Mouse (Mus musculus) liver, adult (tissue): ENCODE measurements at regions not wholly inside any gene's neighbourhood (a gene's known extent, or its start where the extent isn't known, plus 50 kb on each side); places are given as distances from the start of the nearest gene placed in this dataset.

ENCODE experiments used
- GATA4 ChIP-seq: IDR thresholded peaks from 2 replicates; pipeline ENCODE4 v1.6.1; 2014; ENCODE audit warnings: mild to moderate bottlenecking, low read length; ENCODE audit not compliant: insufficient replicate concordance

DNA sequence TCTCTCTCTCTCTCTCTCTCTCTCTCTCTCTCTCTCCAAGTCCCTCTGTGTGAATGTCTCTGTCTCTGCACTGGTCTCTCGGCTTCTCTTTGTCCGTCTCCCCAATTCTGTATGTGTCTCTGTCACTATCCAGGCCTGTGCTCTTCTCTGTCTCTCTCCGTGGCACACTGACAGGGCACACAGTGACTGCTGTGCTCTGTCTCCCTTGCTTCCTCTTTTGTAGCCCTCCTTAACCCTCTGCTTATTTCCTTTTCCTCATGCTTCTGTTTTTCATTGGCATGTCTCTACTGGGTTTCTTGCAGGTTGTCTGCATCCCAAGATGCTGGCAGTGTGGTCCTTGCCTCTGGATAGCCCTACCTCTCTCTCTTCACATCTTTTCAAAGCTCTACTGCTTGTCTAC is 229.0 kb upstream of the Id2 start:
- TF ChIP-seq GATA4: no peak

DNA sequence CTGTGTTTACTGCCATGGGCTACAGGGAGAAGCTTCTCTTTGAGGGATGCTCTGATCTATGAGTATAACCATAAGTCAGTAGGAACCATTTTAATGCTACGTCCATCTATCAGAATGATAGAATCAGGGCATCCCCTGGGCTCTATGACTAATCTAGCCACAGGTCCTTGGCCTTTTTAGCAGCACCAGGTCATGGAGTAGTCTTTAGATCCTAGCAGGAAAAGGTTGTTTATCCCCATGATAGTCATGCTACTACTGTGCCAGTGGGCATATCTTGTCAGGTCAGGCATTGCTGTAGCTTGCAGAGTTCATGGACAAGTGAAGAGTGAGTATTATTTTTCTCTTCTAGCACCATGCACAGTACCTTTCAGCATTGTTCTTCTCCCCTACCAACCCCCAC is 226.2 kb upstream of the Id2 start:
- TF ChIP-seq GATA4: no peak

DNA sequence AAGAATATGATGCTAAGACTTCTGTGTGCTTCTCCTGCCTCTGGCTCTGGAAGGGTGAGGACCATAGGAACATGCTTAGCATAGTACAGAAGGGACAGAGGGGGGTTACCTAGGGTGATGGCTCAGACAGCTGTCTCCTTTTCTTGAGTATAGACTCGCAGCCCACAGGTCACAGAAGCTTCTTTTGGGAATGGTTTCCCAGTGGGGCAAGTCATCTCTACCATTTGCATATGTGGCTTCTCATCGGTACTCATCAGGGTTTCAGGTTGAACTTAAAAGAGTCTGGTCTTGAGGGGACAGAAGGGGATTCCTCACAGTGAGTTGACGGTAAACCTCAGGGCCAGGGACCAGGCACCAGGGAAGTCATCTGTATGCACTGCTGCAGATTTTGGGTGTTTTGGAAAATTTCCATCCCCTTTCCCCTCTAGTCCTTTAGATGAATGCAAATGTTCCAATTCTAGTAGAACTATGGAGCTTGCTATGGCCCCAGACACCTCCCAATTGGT is 223.4 kb upstream of the Id2 start:
- no peak for TF ChIP-seq GATA4

DNA sequence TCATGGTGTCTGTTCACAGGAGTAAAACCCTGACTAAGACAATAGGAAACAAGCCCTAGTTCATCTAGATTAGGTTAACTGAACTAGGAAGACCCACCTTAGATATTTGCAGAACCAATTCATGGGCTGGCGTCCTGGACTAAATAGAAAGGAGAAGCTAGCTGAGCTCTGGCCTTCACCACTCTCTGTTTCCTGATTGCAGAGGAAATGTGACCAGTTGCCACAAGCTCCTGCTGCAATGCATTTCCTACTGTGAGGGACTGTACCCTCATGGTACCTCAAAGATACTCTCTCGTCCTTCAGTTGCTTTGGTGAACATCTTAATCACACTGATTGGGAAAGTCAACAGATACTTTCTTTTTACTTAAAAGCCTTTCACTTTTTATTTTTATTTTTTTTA is 222.9 kb upstream of the Id2 start:
- no peak for TF ChIP-seq GATA4

DNA sequence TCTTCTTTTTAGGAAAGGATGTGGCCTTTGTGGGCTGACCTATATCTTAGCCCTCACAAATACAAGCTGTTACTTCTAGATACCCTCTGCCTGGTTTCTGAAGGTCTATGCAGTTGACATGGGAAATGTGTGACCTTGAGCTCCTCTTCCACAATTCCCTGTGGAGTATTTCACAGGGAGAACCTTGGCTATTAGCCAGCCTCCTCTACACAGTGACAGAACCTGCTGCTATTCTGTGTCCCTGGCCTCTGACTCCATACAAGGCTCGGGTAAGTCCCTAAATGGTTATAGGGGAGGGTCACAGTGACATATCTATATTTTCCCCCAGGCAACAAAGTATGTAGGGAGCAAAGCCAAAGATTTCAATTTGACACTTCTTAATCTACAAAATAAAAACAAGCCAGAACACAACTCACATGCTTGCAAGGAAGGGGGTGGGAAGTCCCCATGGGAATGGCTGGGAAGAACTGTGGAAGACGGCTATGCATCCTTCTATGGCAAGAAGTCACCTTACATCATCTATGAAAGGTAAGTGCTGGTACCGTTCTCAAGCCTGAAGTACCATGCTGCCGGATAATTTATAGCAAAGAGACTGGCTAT is 221.2 kb upstream of the Id2 start:
- TF ChIP-seq GATA4: no peak

DNA sequence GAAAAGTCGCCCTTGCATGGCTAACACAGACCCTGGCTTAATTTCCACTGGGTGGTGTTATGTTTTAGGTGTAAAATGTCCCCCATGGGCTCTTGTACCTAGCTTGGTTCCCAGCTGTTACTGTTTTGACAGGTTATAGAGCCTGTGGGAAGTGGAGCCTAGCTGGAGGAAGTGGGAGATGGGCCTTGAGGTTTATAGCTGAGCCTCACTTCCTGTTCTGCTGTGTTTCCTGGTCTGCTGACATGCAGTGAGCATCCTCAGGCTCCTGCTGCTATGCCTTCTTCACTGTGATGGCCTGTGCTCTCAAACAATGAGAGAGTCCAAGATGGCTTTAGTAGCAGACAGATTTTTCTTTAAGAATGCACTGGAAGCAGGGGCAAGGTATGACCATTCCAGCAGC is 219.0 kb upstream of the Id2 start:
- TF ChIP-seq GATA4: no peak

DNA sequence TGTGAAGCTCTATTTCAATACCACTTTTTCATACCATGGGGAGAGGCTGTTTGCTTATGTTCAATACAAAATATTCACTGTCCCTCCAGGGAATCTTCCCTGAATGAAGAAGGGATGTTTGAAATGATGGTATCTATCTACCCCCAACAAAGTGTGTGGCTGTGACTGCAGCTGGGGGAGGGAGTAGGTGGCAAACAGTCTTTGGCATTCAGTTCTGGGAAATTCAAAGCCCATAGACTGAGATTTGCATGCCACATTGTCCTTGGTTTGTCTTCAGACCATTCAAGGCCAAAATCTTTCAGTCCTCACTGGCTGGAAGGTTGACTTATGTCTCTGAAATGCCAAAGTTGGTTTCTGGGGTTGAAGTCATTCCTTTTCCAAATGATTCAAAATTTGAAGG is 216.3 kb upstream of the Id2 start:
- TF ChIP-seq GATA4: no peak

DNA sequence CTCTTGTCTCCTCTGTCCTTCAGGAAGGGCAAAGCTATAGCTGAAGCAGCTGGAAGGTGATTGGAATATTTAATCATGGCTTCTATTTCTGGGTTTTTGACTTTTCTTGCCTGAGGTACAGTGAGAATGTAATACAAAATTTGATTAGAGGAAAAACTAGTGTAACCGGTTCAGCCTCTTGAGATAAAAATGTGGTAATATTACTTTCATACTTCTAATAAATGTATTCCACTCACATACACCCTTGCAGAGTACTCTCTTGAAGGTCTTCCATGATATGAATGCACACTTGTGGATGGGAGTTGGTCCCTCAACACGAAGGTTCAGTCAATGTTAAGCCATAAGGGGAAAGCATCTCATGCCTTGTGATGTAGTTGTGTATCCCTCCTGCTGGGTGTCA is 215.4 kb upstream of the Id2 start:
- no peak for TF ChIP-seq GATA4

DNA sequence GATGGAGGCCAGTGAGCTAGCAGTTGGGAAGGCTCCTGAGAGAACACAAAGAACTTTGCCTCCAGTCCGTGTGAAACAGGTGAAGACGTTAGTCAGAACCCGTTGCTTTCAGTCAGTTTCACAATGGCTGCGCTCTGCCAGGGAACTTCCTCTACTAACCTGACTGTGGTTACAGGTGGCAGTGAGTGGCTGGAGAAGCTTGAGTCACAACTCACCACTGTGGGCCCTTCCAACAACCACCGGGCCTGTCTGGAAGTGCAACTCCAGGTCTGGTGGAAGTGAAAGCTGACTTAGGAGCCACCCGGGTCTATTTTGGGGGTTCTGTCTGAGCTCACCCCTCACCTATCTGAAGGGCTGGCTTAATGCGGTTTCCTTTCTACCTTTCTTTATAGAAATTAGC is 214.8 kb upstream of the Id2 start:
- no peak for TF ChIP-seq GATA4

DNA sequence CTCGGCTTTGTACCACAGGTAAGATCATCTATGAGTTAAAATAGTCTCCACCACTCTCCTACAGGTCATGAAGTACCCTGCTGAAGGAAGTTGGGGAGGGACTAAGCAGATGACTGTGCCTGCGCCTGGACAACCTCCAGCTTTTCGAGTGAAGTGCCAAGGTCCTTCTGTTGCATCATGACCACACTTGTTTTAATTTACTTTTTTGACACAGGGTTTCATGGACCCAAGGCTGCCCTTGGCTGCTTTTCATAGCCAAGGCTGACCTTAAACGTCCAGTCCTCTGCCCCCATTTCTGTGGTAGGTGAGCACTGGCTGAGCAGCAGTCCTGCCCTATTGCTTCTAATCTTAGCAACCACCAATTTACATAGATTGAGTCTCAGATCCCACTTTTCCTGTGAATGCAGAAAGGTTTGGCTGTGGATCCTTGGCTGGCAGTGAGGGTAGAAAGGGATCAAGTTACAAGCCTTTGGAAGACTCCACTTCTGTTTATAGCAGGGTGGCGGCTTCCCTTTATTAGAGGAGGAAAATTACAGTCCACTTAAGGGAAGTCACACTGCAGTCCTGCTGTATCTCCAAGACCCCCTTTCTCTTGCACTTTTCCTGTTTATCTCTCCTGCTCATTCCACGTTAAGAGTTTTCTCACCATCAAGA is 213.5 kb upstream of the Id2 start:
- no peak for TF ChIP-seq GATA4

DNA sequence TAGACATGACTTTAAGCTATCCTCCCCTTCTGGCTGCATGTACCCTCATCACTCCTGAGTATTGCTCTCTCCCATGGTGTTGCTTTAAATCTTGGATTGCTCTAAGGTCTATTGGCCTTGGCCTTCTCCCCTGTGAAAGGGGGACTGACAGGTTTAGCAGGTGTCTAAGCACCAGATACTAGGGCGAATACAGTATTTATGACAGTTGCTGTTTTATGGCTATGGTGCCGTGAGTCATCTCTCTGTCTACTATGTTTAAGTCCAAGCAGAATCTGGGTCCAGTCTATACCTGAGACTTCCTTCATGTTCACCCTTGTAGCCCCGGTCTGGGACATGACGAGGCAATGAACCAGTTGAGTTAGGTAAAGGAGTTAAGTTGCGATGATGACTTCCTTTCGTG is 212.3 kb upstream of the Id2 start:
- no peak for TF ChIP-seq GATA4

DNA sequence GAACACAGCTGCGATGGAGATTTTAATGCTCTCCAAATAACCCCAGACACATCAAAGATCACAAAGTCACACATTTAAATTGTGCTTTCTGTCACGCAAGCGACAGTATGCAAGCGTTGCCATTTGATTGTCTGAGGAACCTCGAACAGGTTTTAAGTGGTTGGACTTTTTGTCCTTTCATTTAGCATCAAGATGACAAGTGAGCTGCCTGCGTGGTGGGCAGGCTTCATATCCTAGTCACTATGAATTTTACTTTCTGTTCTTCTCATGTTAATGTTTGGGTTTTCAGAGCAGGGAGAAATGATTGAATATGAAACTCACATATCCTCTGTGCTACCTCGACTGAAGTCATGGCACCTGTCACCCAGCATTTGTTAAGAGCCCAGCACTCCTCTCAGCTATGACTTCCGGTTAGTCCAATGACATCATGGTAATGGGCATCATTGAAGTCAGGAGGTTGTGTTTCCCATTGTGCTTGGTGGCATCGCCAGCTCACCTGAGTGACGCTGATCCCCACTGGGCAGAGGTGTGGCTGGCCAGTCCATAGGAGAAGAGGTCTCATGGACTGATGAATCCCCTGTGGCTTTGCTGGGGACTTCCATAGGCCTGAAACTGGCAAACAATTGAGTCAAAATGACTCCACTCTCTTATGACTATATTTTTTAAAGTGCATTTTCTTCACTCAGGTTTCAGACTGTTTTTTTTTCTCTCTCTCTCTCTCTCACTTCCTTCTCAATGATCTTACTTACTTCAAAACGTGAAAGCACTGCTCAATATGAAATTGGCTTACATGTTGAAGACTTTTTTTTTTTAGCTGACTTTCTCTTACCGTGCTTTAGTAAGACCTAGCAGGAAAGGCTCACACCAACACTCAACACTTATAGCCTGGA is 209.1 kb upstream of the Id2 start:
- no peak for TF ChIP-seq GATA4

DNA sequence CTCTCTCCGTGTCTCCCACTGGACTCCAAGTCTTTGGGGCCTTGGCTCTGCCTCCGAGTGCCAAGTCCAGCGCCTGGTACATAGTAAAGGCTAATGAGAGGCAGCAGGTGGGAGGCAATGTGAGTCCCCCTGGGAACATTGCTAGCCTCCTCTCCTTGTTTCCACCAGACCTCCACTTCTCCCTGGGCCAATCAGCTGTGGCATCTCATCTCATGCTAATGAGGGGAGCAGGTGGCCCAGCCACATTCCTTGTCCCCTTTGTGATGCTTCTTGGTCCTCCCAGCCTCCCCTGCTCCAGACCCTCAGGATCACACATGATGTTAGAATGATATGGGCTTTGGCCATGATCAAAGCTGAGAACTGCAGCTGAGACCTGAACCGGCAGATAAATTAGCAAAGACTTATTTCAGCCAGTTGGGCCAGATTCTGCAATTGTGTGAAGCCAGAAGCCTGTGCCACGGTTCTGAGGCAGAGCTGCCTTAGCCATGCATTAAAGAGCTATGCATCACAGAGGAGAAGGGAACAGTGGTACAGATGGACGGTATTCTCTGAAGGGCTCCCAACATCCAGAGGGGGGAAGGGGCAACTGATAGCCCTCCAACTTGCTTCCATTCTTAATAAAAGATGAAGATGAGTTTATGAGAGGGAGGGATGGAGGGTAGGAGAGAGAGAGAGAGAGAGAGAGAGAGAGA is 208.0 kb upstream of the Id2 start:
- no peak for TF ChIP-seq GATA4

DNA sequence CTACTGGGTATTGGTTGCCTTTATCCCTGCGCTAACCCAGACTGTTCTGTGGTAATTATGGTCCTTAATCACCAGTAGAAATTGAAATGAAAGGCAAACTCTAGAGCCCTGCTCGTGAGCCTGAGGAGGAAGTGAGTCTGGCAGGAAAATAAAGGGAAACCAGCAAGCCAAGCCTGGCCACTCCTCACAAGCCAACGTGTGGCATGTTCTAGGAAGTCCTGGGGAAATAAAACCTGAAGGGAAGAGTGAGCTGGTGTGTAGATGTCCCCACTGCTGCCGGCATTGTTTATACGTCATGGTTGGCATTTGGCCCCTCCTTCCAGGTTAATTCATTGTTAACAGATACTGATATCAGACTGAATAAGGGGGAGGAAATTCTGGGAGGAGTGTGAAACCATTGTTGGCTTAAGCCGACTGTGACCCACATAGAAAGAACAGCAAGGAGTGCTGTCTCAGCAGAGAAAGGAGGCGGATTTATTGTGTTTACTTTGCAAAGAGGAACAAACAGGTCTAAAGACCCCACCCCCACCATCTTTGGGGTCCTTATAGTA is 206.6 kb upstream of the Id2 start:
- peak; percentile 7; the same call in 1 of the 2 replicates for TF ChIP-seq GATA4

DNA sequence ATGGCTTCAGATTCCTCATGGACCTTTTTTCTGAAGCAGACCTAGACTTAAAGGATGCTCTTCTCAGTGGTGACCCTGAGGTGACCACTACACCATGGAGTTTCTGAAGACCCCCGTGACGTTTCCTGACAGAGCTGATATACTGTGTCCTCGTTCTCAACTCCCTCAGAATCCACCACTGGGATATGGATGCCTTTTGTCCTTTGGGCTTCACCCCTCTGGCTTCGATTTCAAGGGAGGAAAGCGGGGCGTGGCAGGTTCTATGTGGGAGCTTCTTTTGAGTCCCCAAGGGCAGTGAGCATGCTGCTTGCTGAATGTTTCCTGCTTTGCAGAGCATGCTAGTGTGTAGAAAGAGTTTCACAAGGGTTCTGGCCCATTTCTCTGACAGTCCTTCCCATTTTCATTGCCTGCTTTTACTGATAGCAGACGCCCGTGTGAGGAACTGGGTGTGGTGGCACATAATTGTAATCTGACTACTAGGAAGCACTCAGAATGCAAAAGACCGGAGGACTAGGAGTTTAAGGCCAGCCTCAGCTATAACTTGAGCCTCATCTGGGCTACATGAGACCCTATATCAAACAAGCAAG is 204.0 kb upstream of the Id2 start:
- TF ChIP-seq GATA4: no peak
